Mouse (Mus musculus): ENCODE data around the gene Mgst1. TPM values are rescaled to one million over a fixed set of nuclear protein-coding genes. Genes with fewer than 3 reads are reported as not detected.

Gene Mgst1
- polyA plus RNA-seq, 2 experiments = 111 to 292 TPM

DNA sequence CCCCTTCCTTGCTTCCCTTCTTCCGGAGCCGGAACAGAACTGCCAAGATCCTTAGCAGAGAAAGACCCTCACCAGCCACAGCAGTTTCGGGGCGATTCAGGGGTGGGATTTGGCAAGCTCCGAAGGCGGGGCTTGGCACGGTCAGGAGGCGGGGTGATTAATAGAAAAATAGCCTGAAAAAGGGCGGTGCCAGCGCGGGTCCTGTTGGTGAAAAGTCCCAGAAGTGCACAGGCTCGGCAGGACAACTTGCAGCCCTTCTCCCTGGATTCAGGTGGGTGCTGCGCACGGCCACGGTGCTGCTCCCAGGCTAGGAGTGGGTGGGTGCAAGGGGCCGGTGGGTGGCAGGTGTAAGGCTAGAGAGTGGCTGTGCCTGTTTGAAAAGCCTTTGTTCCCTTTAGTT is 220 bp downstream of the Mgst1 start:
- peak; percentile 60 for ATAC-seq (ENCODE audit: insufficient read depth)
- H3K36me3 ChIP-seq (replicated peaks; ENCODE audit: control insufficient read depth, insufficient read depth, low read depth) = no peaks in the 10 kb centered on the region
- WGBS (ENCODE audit: insufficient replicate concordance) = under 1% methylated on average over 16 of the region's 16 CpGs
- peak overlapping the region; percentile 46 to 54 for H3K4me3 ChIP-seq (ENCODE audit: insufficient read depth in 1 of 2, low read depth in 2 of 2, low read length in 2 of 2)
- H3K9ac ChIP-seq (replicated peaks) = 0 out of 2 replicates have a peak overlapping the region, but pooled peaks have one; percentile 13
- H3K27me3 ChIP-seq (ENCODE audit: control insufficient read depth, insufficient read depth, low read length) = no peaks in the 10 kb centered on the region
- peaks cover 0 to 11% of the 10 kb centered on the region in 2 experiments; a peak in 1 of 4 replicates for H3K4me1 ChIP-seq (replicated peaks; ENCODE audit: control insufficient read depth in 2 of 2, insufficient read depth in 2 of 2, low read length in 1 of 2)
- no peak for TF ChIP-seq CTCF (IDR thresholded peaks at IDR 0.05; ENCODE audit: low read depth)
- no peak for TF ChIP-seq EP300 (IDR thresholded peaks at IDR 0.05; ENCODE audit: low read depth)
- H3K27ac ChIP-seq = peak overlapping the region; percentile 41; the same call in 1 of the 2 replicates
- H3K9me3 ChIP-seq (ENCODE audit: control insufficient read depth, low read length) = no peaks in the 10 kb centered on the region
- DNase-seq (ENCODE audit: low read depth in 3 of 3, low spot score in 3 of 3) = peak in 1 of 3 experiments; percentile 13
- H3K4me2 ChIP-seq (ENCODE audit: low read depth) = peak overlapping the region; percentile 55

DNA sequence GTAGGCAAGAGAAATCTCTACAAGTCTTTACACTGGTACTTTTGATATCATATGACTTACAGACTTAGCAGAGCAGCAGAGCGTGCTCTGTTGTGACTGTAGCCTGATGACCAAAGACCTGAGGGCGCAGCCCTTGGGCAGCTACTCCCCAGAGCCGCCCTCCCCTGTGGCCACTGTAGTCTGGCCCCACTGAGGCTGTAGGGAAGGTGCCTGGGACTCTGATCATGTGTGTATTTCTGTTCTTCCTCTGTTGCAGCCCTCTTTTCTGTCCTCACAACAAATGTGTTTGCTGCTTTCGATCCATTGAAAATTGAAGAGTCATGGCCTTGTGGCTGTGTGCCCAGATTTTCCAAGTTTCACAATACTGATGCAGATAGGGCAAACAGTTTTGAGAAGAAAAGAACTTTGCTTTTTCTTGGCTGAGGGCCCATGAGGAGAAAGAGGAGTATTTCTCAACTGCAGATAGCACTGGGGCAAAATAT is 1.0 kb downstream of the Mgst1 start:
- Histone ChIP-seq H3K9me3 (ENCODE audit: control insufficient read depth, low read length) (no peaks in the 10 kb centered on the region), H3K27ac (peak overlapping the region; percentile 33), H3K27me3 (ENCODE audit: control insufficient read depth, insufficient read depth, low read length) (no peaks in the 10 kb centered on the region), H3K36me3 (replicated peaks; ENCODE audit: control insufficient read depth, insufficient read depth, low read depth) (no peaks in the 10 kb centered on the region), H3K4me3 (ENCODE audit: insufficient read depth in 1 of 2, low read depth in 2 of 2, low read length in 2 of 2) (peak overlapping the region; percentile 46 to 54), H3K4me1 (replicated peaks; ENCODE audit: control insufficient read depth in 2 of 2, insufficient read depth in 2 of 2, low read length in 1 of 2) (peaks cover 0 to 11% of the 10 kb centered on the region in 2 experiments; a peak in 1 of 4 replicates), H3K9ac (replicated peaks) (no peak overlapping the region), H3K4me2 (ENCODE audit: low read depth) (peak overlapping the region; percentile 55)
- peak; percentile 40 for ATAC-seq (ENCODE audit: insufficient read depth)
- 47% methylated on average over 4 of the region's 4 CpGs for WGBS (ENCODE audit: insufficient replicate concordance)
- no peak for TF ChIP-seq EP300 (IDR thresholded peaks at IDR 0.05; ENCODE audit: low read depth)
- TF ChIP-seq CTCF (IDR thresholded peaks at IDR 0.05; ENCODE audit: low read depth) = no peak
- DNase-seq (ENCODE audit: low read depth in 3 of 3, low spot score in 3 of 3) = peak; percentile 27 to 35 (median 32)

DNA sequence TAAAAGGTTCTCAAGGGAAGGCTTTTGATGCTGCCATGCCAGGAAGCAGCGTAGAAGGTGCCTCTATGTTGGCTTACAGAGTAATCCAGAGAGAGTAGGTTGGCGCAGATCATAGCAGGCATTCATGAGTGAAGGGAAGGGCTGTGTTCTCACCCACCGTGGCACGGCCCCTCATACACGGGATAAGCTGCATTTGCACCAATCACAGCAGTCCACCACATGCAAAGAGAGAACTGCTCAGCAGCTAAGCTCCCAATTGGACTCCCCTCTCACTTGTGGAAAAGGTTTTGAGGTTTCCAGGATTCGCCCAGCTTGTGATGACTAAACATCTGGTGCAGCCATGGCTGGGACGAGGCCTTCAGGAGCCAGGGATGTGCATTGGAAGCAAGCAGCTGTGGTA is 2.5 kb downstream of the Mgst1 start:
- H3K4me1 ChIP-seq (replicated peaks; ENCODE audit: control insufficient read depth in 2 of 2, insufficient read depth in 2 of 2, low read length in 1 of 2) = peaks cover 0 to 11% of the 10 kb centered on the region in 2 experiments; a peak in 1 of 4 replicates
- H3K27me3 ChIP-seq (ENCODE audit: control insufficient read depth, insufficient read depth, low read length) = no peaks in the 10 kb centered on the region
- no peaks in the 10 kb centered on the region; the same call in 1 of the 2 replicates for H3K9me3 ChIP-seq (ENCODE audit: control insufficient read depth, low read length)
- ATAC-seq (ENCODE audit: insufficient read depth) (no peak), DNase-seq (ENCODE audit: low read depth in 3 of 3, low spot score in 3 of 3) (no peak)
- peak overlapping the region; percentile 55 for H3K4me2 ChIP-seq (ENCODE audit: low read depth)
- H3K36me3 ChIP-seq (replicated peaks; ENCODE audit: control insufficient read depth, insufficient read depth, low read depth) = no peaks in the 10 kb centered on the region
- no peak for TF ChIP-seq EP300 (IDR thresholded peaks at IDR 0.05; ENCODE audit: low read depth)
- TF ChIP-seq CTCF (IDR thresholded peaks at IDR 0.05; ENCODE audit: low read depth) = no peak
- H3K9ac ChIP-seq (replicated peaks) = no peak overlapping the region
- WGBS (ENCODE audit: insufficient replicate concordance) = 56% methylated on average over 7 of the region's 7 CpGs
- H3K27ac ChIP-seq = no peak overlapping the region
- H3K4me3 ChIP-seq (ENCODE audit: insufficient read depth in 1 of 2, low read depth in 2 of 2, low read length in 2 of 2) = 0 out of 4 replicates have a peak overlapping the region, but pooled peaks of 1 of the 2 experiments have one; percentile 4

DNA sequence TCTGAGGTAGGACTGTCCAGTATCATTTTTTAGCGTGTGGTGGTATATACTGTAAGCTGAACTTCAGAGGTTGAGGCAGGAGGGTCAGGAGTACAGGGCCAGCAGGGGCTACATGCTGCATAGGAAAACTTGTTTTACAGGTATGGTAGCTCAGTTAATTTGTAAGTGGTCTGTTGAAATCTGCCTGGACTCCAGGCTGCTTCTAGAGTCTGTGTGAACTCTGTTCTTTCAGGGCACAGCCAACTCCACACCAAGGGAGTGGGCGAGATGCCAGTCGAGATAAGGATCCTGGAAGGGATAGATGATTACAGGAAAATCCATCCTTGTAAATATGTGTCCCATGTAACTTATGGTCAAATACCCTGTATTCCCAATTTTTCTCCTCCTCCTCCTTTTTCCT is 3.3 kb downstream of the Mgst1 start:
- no peak overlapping the region for H3K9ac ChIP-seq (replicated peaks)
- DNase-seq (ENCODE audit: low read depth in 3 of 3, low spot score in 3 of 3) = no peak
- no peak for ATAC-seq (ENCODE audit: insufficient read depth)
- H3K36me3 ChIP-seq (replicated peaks; ENCODE audit: control insufficient read depth, insufficient read depth, low read depth) = no peaks in the 10 kb centered on the region
- H3K27me3 ChIP-seq (ENCODE audit: control insufficient read depth, insufficient read depth, low read length) = no peaks in the 10 kb centered on the region
- H3K4me1 ChIP-seq (replicated peaks; ENCODE audit: control insufficient read depth in 2 of 2, insufficient read depth in 2 of 2, low read length in 1 of 2) = peaks cover 0 to 11% of the 10 kb centered on the region in 2 experiments; a peak in 1 of 4 replicates
- TF ChIP-seq EP300 (IDR thresholded peaks at IDR 0.05; ENCODE audit: low read depth) (no peak), CTCF (IDR thresholded peaks at IDR 0.05; ENCODE audit: low read depth) (no peak)
- H3K27ac ChIP-seq = no peak overlapping the region
- no peaks in the 10 kb centered on the region; the same call in 1 of the 2 replicates for H3K9me3 ChIP-seq (ENCODE audit: control insufficient read depth, low read length)
- 51% methylated on average over 3 of the region's 3 CpGs for WGBS (ENCODE audit: insufficient replicate concordance)
- no peak overlapping the region for H3K4me3 ChIP-seq (ENCODE audit: insufficient read depth in 1 of 2, low read depth in 2 of 2, low read length in 2 of 2)
- peak overlapping the region; percentile 55 for H3K4me2 ChIP-seq (ENCODE audit: low read depth)

DNA sequence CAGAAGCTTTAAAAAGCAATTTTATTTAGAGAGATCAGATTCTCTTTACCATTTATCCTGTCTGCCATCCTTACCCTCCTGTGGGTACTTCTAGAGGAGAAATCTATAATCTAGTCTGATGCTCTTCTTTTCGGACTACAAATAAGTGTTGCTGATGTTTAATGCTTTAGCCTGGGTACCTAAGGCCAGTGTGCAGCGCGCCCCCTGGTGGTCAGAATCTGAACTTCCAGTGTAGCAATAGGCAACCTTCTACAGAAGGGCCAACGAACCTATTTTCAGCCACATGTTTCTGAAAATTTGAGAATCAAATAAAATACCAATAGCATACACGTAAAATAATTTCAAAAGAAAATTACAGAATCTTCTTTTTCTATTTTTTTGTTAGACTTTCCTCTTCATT is 13.0 kb downstream of the Mgst1 start:
- Histone ChIP-seq H3K4me3 (ENCODE audit: insufficient read depth in 1 of 2, low read depth in 2 of 2, low read length in 2 of 2) (no peak overlapping the region), H3K9me3 (ENCODE audit: control insufficient read depth, low read length) (no peaks in the 10 kb centered on the region), H3K36me3 (replicated peaks; ENCODE audit: control insufficient read depth, insufficient read depth, low read depth) (no peaks in the 10 kb centered on the region), H3K4me1 (replicated peaks; ENCODE audit: control insufficient read depth in 2 of 2, insufficient read depth in 2 of 2, low read length in 1 of 2) (no peaks in the 10 kb centered on the region), H3K27ac (no peak overlapping the region), H3K9ac (replicated peaks) (no peak overlapping the region), H3K27me3 (ENCODE audit: control insufficient read depth, insufficient read depth, low read length) (no peaks in the 10 kb centered on the region), H3K4me2 (ENCODE audit: low read depth) (no peak overlapping the region)
- DNase-seq (ENCODE audit: low read depth in 3 of 3, low spot score in 3 of 3) = no peak
- TF ChIP-seq CTCF (IDR thresholded peaks at IDR 0.05; ENCODE audit: low read depth) (peak; percentile 80), EP300 (IDR thresholded peaks at IDR 0.05; ENCODE audit: low read depth) (no peak)
- ATAC-seq (ENCODE audit: insufficient read depth) = no peak
- 18% methylated on average over 5 of the region's 5 CpGs for WGBS (ENCODE audit: insufficient replicate concordance)
